Mouse (Mus musculus) lung, postnatal 0 days (tissue): ENCODE measurements around the gene Sytl3. TPM values are rescaled to one million over a fixed set of nuclear protein-coding genes. Genes with fewer than 3 reads are reported as not detected.

ENCODE experiments used
- ATAC-seq: fragments of 200-750 bp; cut with Nextera tagmentation; 2 replicates; pipeline ENCODE4 v1.8.0; 2017; ENCODE audit warnings: moderate library complexity
- DNase-seq: peaks from one replicate; pipeline ENCODE4 v3.0.0-alpha.2; 2016; ENCODE audit warnings: low spot score
- H3K27ac ChIP-seq: fragments of 300-500 bp; sonication (generic); 2 replicates; pipeline ENCODE4 v1.5.1; 2014; ENCODE audit warnings: antibody characterized with exemption, mild to moderate bottlenecking, low read length, mixed read lengths
- H3K27me3 ChIP-seq: fragments of 300-500 bp; sonication (generic); replicated peaks from 2 replicates; pipeline ENCODE4 v1.6.1; 2014; ENCODE audit warnings: low read length, mixed read lengths; ENCODE audit not compliant: insufficient read depth
- H3K36me3 ChIP-seq: fragments of 300-500 bp; sonication (generic); 2 replicates; pipeline ENCODE4 v1.6.1; 2014; ENCODE audit warnings: low read length, mixed read lengths; ENCODE audit not compliant: insufficient read depth
- H3K4me1 ChIP-seq: fragments of 300-500 bp; sonication (generic); 2 replicates; pipeline ENCODE4 v1.6.1; 2014; ENCODE audit warnings: antibody characterized with exemption, low read depth, low read length, mixed read lengths; ENCODE audit not compliant: insufficient read depth
- H3K4me2 ChIP-seq: fragments of 300-500 bp; sonication (generic); replicated peaks from 2 replicates; pipeline ENCODE4 v1.6.1; 2014; ENCODE audit warnings: low read depth, mild to moderate bottlenecking, low read length, moderate library complexity, mixed read lengths
- H3K4me3 ChIP-seq: fragments of 300-500 bp; sonication (generic); 2 replicates; pipeline ENCODE4 v1.5.1; 2014; ENCODE audit warnings: low read depth, low read length
- H3K9ac ChIP-seq: fragments of 300-500 bp; sonication (generic); replicated peaks from 2 replicates; pipeline ENCODE4 v1.6.1; 2014; ENCODE audit warnings: low read depth, mild to moderate bottlenecking
- H3K9me3 ChIP-seq: fragments of 300-500 bp; sonication (generic); 2 replicates; pipeline ENCODE4 v1.6.1; 2016; ENCODE audit warnings: low read length, mixed read lengths
- CTCF ChIP-seq: IDR thresholded peaks from 2 replicates; pipeline ENCODE4 v1.5.1; 2016; ENCODE audit warnings: antibody characterized with exemption, mild to moderate bottlenecking
- EP300 ChIP-seq: IDR thresholded peaks from 2 replicates; pipeline ENCODE4 v1.6.1; 2016; ENCODE audit warnings: antibody characterized with exemption, mild to moderate bottlenecking, control low read depth
- WGBS: fragments of 180-500 bp; shearing (Covaris S2); extraction: QIAGEN DNeasy Blood & Tissue Kit; methylation state at CpG from one replicate; pipeline ENCODE4 v1.1.7; 2014; 5-methylcytosine and 5-hydroxymethylcytosine counted together
- polyA plus RNA-seq: library from polyadenylated mRNA; unstranded; fragments of >200 nt; fragmentation: Nextera tagmentation; extraction: Ambion mirVana; gene quantifications from 2 replicates; pipeline ENCODE4 v1.2.1, GENCODE M21; 2015

Sytl3 gene
- polyA plus RNA-seq, 1 experiment from 2014 or later, result 0.67 TPM

DNA sequence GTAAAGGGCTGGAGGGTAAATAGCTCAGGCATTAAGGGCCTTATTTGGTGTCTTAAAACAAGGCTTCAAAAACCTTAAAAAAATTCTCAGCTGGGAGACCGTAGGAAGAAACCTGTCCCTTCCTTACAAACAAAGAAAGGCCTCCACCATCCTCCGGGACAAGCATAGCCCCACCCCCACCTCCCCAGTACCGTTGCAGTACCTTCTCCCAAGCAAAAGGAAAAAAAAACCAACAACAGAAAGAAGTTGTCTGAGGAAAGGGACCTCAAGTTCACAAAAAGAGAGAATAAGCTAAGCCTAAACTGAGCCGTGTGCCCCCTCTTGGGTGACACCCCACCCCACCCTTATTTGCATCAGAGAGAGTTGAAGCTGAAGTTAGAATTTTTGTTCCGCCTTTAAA, 117.7 kb downstream of the Sytl3 start:
- 37% methylated on average over 5 of the region's 5 CpGs for WGBS
- no peak overlapping the region for H3K4me2 ChIP-seq
- no peaks in the 10 kb centered on the region for H3K9me3 ChIP-seq
- H3K9ac ChIP-seq, result no peak overlapping the region
- H3K4me1 ChIP-seq, result peaks cover 25% of the 10 kb centered on the region
- no peaks in the 10 kb centered on the region for H3K27me3 ChIP-seq
- ATAC-seq (no peak), DNase-seq (no peak)
- TF ChIP-seq EP300, result no peak
- no peak for TF ChIP-seq CTCF
- no peaks in the 10 kb centered on the region for H3K36me3 ChIP-seq
- 0 out of 2 replicates have a peak overlapping the region, but pooled peaks have one; percentile 3 for H3K4me3 ChIP-seq
- no peak overlapping the region for H3K27ac ChIP-seq

DNA sequence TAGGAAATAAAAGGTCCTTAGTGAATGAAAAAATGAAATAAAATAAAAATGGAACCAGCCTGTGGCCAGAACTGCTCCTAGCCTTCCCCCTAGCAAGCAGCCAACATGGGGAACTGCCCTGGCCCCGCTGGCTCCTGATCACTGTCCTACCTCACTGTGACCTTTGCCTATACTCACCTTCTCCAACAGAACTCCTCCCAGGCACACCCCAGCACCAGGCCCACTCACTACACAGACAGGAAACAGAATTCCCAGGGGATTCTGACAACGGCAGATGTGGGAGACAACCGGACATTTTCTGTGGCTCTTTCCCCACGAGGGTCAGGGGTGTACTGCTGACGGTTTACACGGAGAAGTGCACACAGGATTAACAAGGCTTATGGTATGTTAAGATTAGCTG, 118.2 kb downstream of the Sytl3 start:
- Histone ChIP-seq H3K4me3 (no peak overlapping the region), H3K9ac (no peak overlapping the region), H3K4me2 (no peak overlapping the region), H3K4me1 (peaks cover 25% of the 10 kb centered on the region), H3K27ac (no peak overlapping the region), H3K27me3 (no peaks in the 10 kb centered on the region), H3K36me3 (no peaks in the 10 kb centered on the region), H3K9me3 (no peaks in the 10 kb centered on the region)
- ATAC-seq, result no peak
- TF ChIP-seq EP300, result no peak
- no peak for TF ChIP-seq CTCF
- no peak for DNase-seq
- WGBS, result 46% methylated on average over 6 of the region's 6 CpGs

DNA sequence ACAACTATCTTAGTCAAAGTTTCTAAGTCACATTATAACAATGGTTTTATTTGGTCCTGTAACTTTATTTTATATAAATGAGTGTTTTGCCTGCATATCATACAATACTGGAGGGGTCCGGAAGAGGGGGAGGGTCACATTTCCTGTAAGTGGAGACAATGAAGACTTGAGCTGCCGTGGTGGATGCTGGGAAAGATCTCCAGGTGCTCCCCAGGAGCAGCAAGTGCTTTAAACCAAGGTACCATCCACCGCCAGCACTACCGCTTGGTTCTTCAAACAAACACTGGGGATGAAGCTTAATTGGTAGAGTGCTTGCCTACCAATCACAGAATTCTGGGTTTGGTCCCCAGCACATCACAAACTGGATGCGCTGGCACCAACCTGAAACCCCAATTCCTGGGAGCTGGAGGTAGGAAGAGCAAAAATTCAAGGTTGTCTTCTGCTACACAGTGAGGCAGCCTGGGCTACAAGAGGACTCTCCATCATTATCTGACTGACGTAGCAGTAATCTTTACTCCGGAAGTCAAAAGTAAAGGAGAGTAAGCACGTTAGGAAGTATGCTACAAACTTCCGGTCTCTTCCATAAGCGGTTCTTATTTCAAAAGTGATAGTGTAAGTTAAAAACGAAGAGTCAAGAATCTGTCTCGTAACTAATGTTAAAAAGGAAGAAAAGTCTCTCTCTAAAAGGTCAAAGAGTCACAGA, 118.9 kb downstream of the Sytl3 start:
- TF ChIP-seq CTCF, result no peak
- TF ChIP-seq EP300, result no peak
- ATAC-seq, result no peak
- Histone ChIP-seq H3K4me1 (peaks cover 22% of the 10 kb centered on the region), H3K36me3 (no peaks in the 10 kb centered on the region), H3K27me3 (no peaks in the 10 kb centered on the region), H3K9me3 (no peaks in the 10 kb centered on the region), H3K4me3 (peak overlapping the region; percentile 76; the same call in 1 of the 2 replicates), H3K4me2 (peak overlapping the region; percentile 95), H3K27ac (peak overlapping the region; percentile 38; the same call in 1 of the 2 replicates), H3K9ac (no peak overlapping the region)
- 34% methylated on average over 12 of the region's 12 CpGs for WGBS
- DNase-seq, result no peak

DNA sequence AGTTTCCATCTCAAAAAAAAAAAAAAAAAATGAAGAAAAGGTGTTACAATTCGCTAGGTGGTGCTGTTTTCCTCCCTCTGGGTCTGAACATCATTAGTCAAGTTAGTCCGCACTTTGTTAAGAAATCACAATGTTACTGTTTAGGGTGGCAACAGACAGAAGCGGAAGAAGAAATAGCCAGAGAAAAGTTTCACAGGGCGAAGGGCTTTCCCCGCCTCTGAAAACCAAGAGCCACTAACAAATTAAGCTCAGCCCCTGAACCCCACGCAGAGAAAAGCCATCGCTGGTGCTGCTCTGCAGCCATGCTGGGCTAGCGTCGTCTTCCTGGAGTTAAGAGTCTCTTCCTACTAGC, 119.4 kb downstream of the Sytl3 start:
- 1% methylated on average over 9 of the region's 9 CpGs for WGBS
- peak overlapping the region; percentile 77 for H3K27ac ChIP-seq
- TF ChIP-seq CTCF (peak; percentile 73), EP300 (peak; percentile 70)
- H3K36me3 ChIP-seq, result no peaks in the 10 kb centered on the region
- peak overlapping the region; percentile 76 for H3K4me3 ChIP-seq
- DNase-seq, result peak; percentile 92
- no peak overlapping the region for H3K9ac ChIP-seq
- no peaks in the 10 kb centered on the region for H3K27me3 ChIP-seq
- H3K4me2 ChIP-seq, result peak overlapping the region; percentile 95
- H3K9me3 ChIP-seq, result no peaks in the 10 kb centered on the region
- ATAC-seq, result no peak
- peaks cover 20% of the 10 kb centered on the region for H3K4me1 ChIP-seq

DNA sequence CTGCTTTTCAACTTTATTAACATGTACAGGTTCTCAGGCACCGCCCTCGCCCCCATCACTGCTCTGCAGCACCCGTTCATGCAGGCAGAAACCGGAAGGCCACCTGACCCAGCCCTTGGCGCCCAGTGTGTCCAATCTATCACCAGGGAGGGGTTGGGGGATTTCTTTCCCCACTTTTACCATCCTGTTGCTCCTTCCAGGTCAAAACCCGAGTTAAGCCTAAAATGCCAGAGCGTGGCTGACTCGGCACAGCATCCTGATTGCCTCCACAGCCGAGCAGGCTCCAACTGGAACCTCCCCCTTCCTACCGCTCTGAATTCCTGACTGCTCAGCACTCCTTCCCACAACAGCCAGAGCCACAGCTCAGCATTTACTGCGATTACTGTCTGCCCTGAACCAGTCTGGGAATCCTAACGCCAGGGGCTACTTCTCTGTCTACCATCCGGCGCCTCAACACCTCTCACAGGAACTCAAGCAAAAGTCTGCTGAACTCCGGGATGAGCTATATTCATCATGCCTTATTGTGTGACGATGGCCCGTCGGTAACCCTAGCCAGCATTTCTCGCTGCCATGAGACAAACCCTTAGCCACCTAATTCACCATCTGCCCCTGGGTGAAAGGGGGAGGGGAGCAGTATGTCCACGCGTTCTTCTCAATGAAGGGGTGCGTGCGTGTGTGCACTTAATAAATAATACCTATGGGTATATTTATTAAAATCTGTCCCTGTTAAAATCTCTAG, 120.0 kb downstream of the Sytl3 start:
- peak; percentile 77 for DNase-seq
- WGBS, result 5% methylated on average over 23 of the region's 23 CpGs

DNA sequence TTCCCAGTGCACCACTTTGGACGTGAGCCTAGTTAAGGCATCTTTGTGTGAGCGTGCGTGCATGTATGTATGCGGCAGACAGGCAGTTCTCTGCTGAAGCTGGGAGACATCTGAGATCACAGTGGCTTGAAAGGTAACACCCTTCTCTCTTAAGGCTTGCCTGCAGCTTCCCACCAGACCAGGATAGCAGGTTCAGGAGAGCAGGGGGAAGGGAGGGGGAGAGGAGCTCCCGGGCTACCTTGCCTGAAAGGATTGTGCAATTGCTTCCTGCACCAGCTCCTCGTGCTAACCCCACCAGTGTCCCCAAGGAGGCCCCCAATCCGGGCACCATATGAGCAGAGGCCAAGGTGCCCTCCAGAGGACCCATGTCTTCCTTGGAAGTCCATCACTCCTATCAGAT, 120.7 kb downstream of the Sytl3 start:
- peaks cover 18% of the 10 kb centered on the region for H3K4me1 ChIP-seq
- DNase-seq, result peak; percentile 48
- peak overlapping the region; percentile 32; the same call in 1 of the 2 replicates for H3K9ac ChIP-seq

More for the DNA sequence above, 120.0 kb downstream of the Sytl3 start:
- H3K4me3 ChIP-seq, result peak overlapping the region; percentile 76
- peak overlapping the region; percentile 26; the same call in 1 of the 2 replicates for H3K9ac ChIP-seq
- H3K27me3 ChIP-seq, result no peaks in the 10 kb centered on the region
- TF ChIP-seq CTCF (0 out of 2 replicates have a peak, but pooled peaks have one; percentile 1), EP300 (no peak)
- H3K36me3 ChIP-seq, result no peaks in the 10 kb centered on the region
- H3K4me2 ChIP-seq, result peak overlapping the region; percentile 95
- H3K9me3 ChIP-seq, result no peaks in the 10 kb centered on the region
- ATAC-seq, result peak; percentile 16; the same call in 1 of the 2 replicates
- peak overlapping the region; percentile 77 for H3K27ac ChIP-seq
- H3K4me1 ChIP-seq, result peaks cover 18% of the 10 kb centered on the region

More for the DNA sequence above, 120.7 kb downstream of the Sytl3 start:
- TF ChIP-seq EP300 (no peak), CTCF (no peak)
- Histone ChIP-seq H3K9me3 (no peaks in the 10 kb centered on the region), H3K36me3 (no peaks in the 10 kb centered on the region), H3K4me2 (peak overlapping the region; percentile 95), H3K4me3 (peak overlapping the region; percentile 76), H3K27me3 (no peaks in the 10 kb centered on the region), H3K27ac (peak overlapping the region; percentile 77; the same call in 1 of the 2 replicates)
- no peak for ATAC-seq
- WGBS, result 20% methylated on average over 7 of the region's 7 CpGs
